Mouse (Mus musculus): Measurements from ENCODE around the gene Hmgxb4. TPM values are rescaled to one million over a fixed set of nuclear protein-coding genes. Genes with fewer than 3 reads are reported as not detected.

Gene Hmgxb4
- polyA plus RNA-seq, 1 experiment from 2014 or later, result 18.3 TPM

- no peak overlapping the region for H3K4me2 ChIP-seq
- H3K9ac ChIP-seq, result no peak overlapping the region
- no peaks in the 10 kb centered on the region for H3K27me3 ChIP-seq
- peaks cover 38% of the 10 kb centered on the region for H3K4me1 ChIP-seq (replicated peaks)
- H3K27ac ChIP-seq, result no peak overlapping the region
- no peaks in the 10 kb centered on the region for H3K9me3 ChIP-seq (replicated peaks)
- no peak overlapping the region for H3K4me3 ChIP-seq
- no peak for ATAC-seq (replicated peaks; ENCODE audit: insufficient number of reproducible peaks, insufficient read depth, low FRiP score, low read depth)
- 78% methylated on average over 1 of the region's 1 CpGs for WGBS
- H3K36me3 ChIP-seq, result no peaks in the 10 kb centered on the region
Observed at GRCm38 (mm10) chr8:75042974-75043373, 49.8 kb downstream of the Hmgxb4 start.

- 67% methylated on average over 1 of the region's 1 CpGs for whole genome bisulfite sequencing
- Histone ChIP-seq H3K9ac (no peak overlapping the region), H3K4me3 (no peak overlapping the region), H3K36me3 (no peaks in the 10 kb centered on the region), H3K27me3 (no peaks in the 10 kb centered on the region), H3K4me1 (replicated peaks) (peaks cover 18% of the 10 kb centered on the region), H3K4me2 (no peak overlapping the region), H3K27ac (peak overlapping the region; percentile 52), H3K9me3 (replicated peaks) (no peaks in the 10 kb centered on the region)
- peak; percentile 47; the same call in 1 of the 2 replicates for ATAC-seq (replicated peaks; ENCODE audit: insufficient number of reproducible peaks, insufficient read depth, low FRiP score, low read depth)
Observed at GRCm38 (mm10) chr8:75046303-75046702, 53.1 kb downstream of the Hmgxb4 start.

- Histone ChIP-seq H3K27ac (no peak overlapping the region), H3K36me3 (peaks cover 6% of the 10 kb centered on the region; the same call in 1 of the 2 replicates), H3K9ac (no peak overlapping the region), H3K4me3 (no peak overlapping the region), H3K4me2 (no peak overlapping the region), H3K4me1 (replicated peaks) (peaks cover 12% of the 10 kb centered on the region), H3K9me3 (replicated peaks) (no peaks in the 10 kb centered on the region), H3K27me3 (no peaks in the 10 kb centered on the region)
- 85% methylated on average over 3 of the region's 3 CpGs for WGBS
- no peak for ATAC-seq (replicated peaks; ENCODE audit: insufficient number of reproducible peaks, insufficient read depth, low FRiP score, low read depth)
Observed at GRCm38 (mm10) chr8:75047784-75048183, 54.6 kb downstream of the Hmgxb4 start.

- Histone ChIP-seq H3K4me2 (no peak overlapping the region), H3K9ac (no peak overlapping the region), H3K4me3 (no peak overlapping the region), H3K36me3 (peaks cover 21% of the 10 kb centered on the region; the same call in 1 of the 2 replicates), H3K9me3 (replicated peaks) (no peaks in the 10 kb centered on the region), H3K4me1 (replicated peaks) (no peaks in the 10 kb centered on the region), H3K27ac (no peak overlapping the region), H3K27me3 (no peaks in the 10 kb centered on the region)
- 86% methylated on average over 4 of the region's 4 CpGs for WGBS
- ATAC-seq (replicated peaks; ENCODE audit: insufficient number of reproducible peaks, insufficient read depth, low FRiP score, low read depth), result no peak
Observed at GRCm38 (mm10) chr8:75053342-75053741, 60.2 kb downstream of the Hmgxb4 start.

GRCm38 (mm10) chr8:75055673-75056072, 62.5 kb downstream of the Hmgxb4 start:
- H3K9ac ChIP-seq, result no peak overlapping the region
- no peaks in the 10 kb centered on the region for H3K27me3 ChIP-seq
- no peak overlapping the region for H3K27ac ChIP-seq
- ATAC-seq (replicated peaks; ENCODE audit: insufficient number of reproducible peaks, insufficient read depth, low FRiP score, low read depth), result no peak
- H3K9me3 ChIP-seq (replicated peaks), result no peaks in the 10 kb centered on the region
- no peaks in the 10 kb centered on the region for H3K4me1 ChIP-seq (replicated peaks)
- no peak overlapping the region for H3K4me2 ChIP-seq
- no peak overlapping the region for H3K4me3 ChIP-seq
- WGBS, result 85% methylated on average over 2 of the region's 2 CpGs
- peaks cover 33% of the 10 kb centered on the region; the same call in 1 of the 2 replicates for H3K36me3 ChIP-seq

GRCm38 (mm10) chr8:75060022-75060421, 66.9 kb downstream of the Hmgxb4 start:
- no peak overlapping the region for H3K27ac ChIP-seq
- no peak overlapping the region for H3K9ac ChIP-seq
- H3K27me3 ChIP-seq, result no peaks in the 10 kb centered on the region
- H3K9me3 ChIP-seq (replicated peaks), result no peaks in the 10 kb centered on the region
- H3K4me3 ChIP-seq, result no peak overlapping the region
- H3K36me3 ChIP-seq, result peaks cover 36% of the 10 kb centered on the region; the same call in 1 of the 2 replicates
- no peak overlapping the region for H3K4me2 ChIP-seq
- peaks cover 7% of the 10 kb centered on the region for H3K4me1 ChIP-seq (replicated peaks)
- WGBS, result 75% methylated on average over 6 of the region's 6 CpGs
- no peak for ATAC-seq (replicated peaks; ENCODE audit: insufficient number of reproducible peaks, insufficient read depth, low FRiP score, low read depth)

GRCm38 (mm10) chr8:75060815-75061214, 67.7 kb downstream of the Hmgxb4 start:
- no peak overlapping the region for H3K4me2 ChIP-seq
- H3K4me3 ChIP-seq, result no peak overlapping the region
- H3K9ac ChIP-seq, result no peak overlapping the region
- 62% methylated on average over 2 of the region's 2 CpGs for WGBS
- no peaks in the 10 kb centered on the region for H3K27me3 ChIP-seq
- no peak overlapping the region for H3K27ac ChIP-seq
- H3K36me3 ChIP-seq, result peaks cover 40% of the 10 kb centered on the region; the same call in 1 of the 2 replicates
- no peaks in the 10 kb centered on the region for H3K9me3 ChIP-seq (replicated peaks)
- peaks cover 7% of the 10 kb centered on the region for H3K4me1 ChIP-seq (replicated peaks)
- no peak for ATAC-seq (replicated peaks; ENCODE audit: insufficient number of reproducible peaks, insufficient read depth, low FRiP score, low read depth)

- H3K36me3 ChIP-seq, result peaks cover 28% of the 10 kb centered on the region; the same call in 1 of the 2 replicates
- 52% methylated on average over 3 of the region's 3 CpGs for WGBS
- ATAC-seq (replicated peaks; ENCODE audit: insufficient number of reproducible peaks, insufficient read depth, low FRiP score, low read depth), result no peak
- no peak overlapping the region for H3K9ac ChIP-seq
- H3K4me3 ChIP-seq, result no peak overlapping the region
- no peak overlapping the region for H3K4me2 ChIP-seq
- H3K27ac ChIP-seq, result no peak overlapping the region
- H3K4me1 ChIP-seq (replicated peaks), result peaks cover 7% of the 10 kb centered on the region
- no peaks in the 10 kb centered on the region for H3K9me3 ChIP-seq (replicated peaks)
- H3K27me3 ChIP-seq, result no peaks in the 10 kb centered on the region
Observed at GRCm38 (mm10) chr8:75063290-75063689, 70.1 kb downstream of the Hmgxb4 start.

GRCm38 (mm10) chr8:75064790-75065189, 71.6 kb downstream of the Hmgxb4 start:
- no peak overlapping the region for H3K9ac ChIP-seq
- H3K27ac ChIP-seq, result peak overlapping the region; percentile 24; the same call in 1 of the 2 replicates
- H3K4me2 ChIP-seq, result no peak overlapping the region
- H3K36me3 ChIP-seq, result peaks cover 19% of the 10 kb centered on the region; the same call in 1 of the 2 replicates
- 63% methylated on average over 3 of the region's 3 CpGs for WGBS
- H3K9me3 ChIP-seq (replicated peaks), result no peaks in the 10 kb centered on the region
- no peaks in the 10 kb centered on the region for H3K27me3 ChIP-seq
- H3K4me3 ChIP-seq, result no peak overlapping the region
- H3K4me1 ChIP-seq (replicated peaks), result peaks cover 7% of the 10 kb centered on the region
- ATAC-seq (replicated peaks; ENCODE audit: insufficient number of reproducible peaks, insufficient read depth, low FRiP score, low read depth), result no peak; the same call in 1 of the 2 replicates

GRCm38 (mm10) chr8:75067287-75067686, 74.1 kb downstream of the Hmgxb4 start:
- ATAC-seq (replicated peaks; ENCODE audit: insufficient number of reproducible peaks, insufficient read depth, low FRiP score, low read depth), result no peak
- H3K4me1 ChIP-seq (replicated peaks), result peaks cover 7% of the 10 kb centered on the region
- no peak overlapping the region for H3K27ac ChIP-seq
- no peaks in the 10 kb centered on the region for H3K9me3 ChIP-seq (replicated peaks)
- no peak overlapping the region for H3K4me3 ChIP-seq
- no peaks in the 10 kb centered on the region for H3K27me3 ChIP-seq
- H3K4me2 ChIP-seq, result no peak overlapping the region
- no peak overlapping the region for H3K9ac ChIP-seq
- peaks cover 17% of the 10 kb centered on the region; the same call in 1 of the 2 replicates for H3K36me3 ChIP-seq
- 64% methylated on average over 6 of the region's 6 CpGs for WGBS

- no peak for ATAC-seq (replicated peaks; ENCODE audit: insufficient number of reproducible peaks, insufficient read depth, low FRiP score, low read depth)
- Histone ChIP-seq H3K27ac (no peak overlapping the region), H3K9me3 (replicated peaks) (no peaks in the 10 kb centered on the region), H3K4me3 (no peak overlapping the region), H3K36me3 (peaks cover 10% of the 10 kb centered on the region; the same call in 1 of the 2 replicates), H3K27me3 (no peaks in the 10 kb centered on the region), H3K4me2 (no peak overlapping the region), H3K9ac (no peak overlapping the region), H3K4me1 (replicated peaks) (no peaks in the 10 kb centered on the region)
- whole genome bisulfite sequencing, result 93% methylated on average over 1 of the region's 1 CpGs
Observed at GRCm38 (mm10) chr8:75070297-75070696, 77.1 kb downstream of the Hmgxb4 start.

- Histone ChIP-seq H3K36me3 (peaks cover 6% of the 10 kb centered on the region; the same call in 1 of the 2 replicates), H3K27ac (no peak overlapping the region), H3K4me3 (no peak overlapping the region), H3K4me2 (no peak overlapping the region), H3K27me3 (no peaks in the 10 kb centered on the region), H3K9me3 (replicated peaks) (no peaks in the 10 kb centered on the region), H3K4me1 (replicated peaks) (no peaks in the 10 kb centered on the region), H3K9ac (no peak overlapping the region)
- 26% methylated on average over 4 of the region's 4 CpGs for WGBS
- ATAC-seq (replicated peaks; ENCODE audit: insufficient number of reproducible peaks, insufficient read depth, low FRiP score, low read depth), result peak; percentile 49
Observed at GRCm38 (mm10) chr8:75071627-75072346, 78.6 kb downstream of the Hmgxb4 start.
